Mouse (Mus musculus): Measurements from ENCODE around the gene Ppp1r14c. TPM values are rescaled to one million over a fixed set of nuclear protein-coding genes. Genes with fewer than 3 reads are reported as not detected.

The Ppp1r14c gene
- polyA plus RNA-seq, 2 experiments: 5.2 to 13.8 TPM

DNA sequence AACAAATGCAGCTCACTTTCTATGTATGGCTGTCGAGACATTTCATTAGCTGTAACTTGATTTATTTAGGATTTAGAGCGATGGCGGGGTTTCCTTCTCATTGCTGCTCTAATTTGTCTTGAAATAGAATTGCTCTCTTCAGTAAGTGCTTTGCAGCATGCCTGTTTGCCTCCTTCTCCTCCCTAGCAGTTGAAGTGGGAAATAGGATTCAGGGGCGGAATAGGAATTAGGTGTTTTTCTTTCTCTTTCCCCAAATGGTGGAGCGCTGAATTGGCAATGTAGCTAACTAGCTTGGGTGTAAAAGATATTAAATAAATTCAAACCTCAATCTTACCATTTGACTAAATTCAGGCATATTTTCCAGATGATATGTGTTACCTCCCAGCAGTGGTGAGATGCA lies 32.2 kb downstream of the Ppp1r14c start:
- no peak for TF ChIP-seq POLR2A (IDR thresholded peaks at IDR 0.05; ENCODE audit: borderline replicate concordance, extremely low read depth, insufficient read depth, insufficient read length)
- Histone ChIP-seq H3K27ac (replicated peaks; ENCODE audit: low read depth, low read length) (no peak overlapping the region), H3K36me3 (ENCODE audit: control insufficient read depth, insufficient read depth, low read length) (no peaks in the 10 kb centered on the region), H3K27me3 (ENCODE audit: control insufficient read depth, insufficient read depth, low read length) (no peaks in the 10 kb centered on the region), H3K4me2 (replicated peaks; ENCODE audit: low read depth, low read length, severe bottlenecking) (no peak overlapping the region), H3K4me1 (ENCODE audit: control insufficient read depth, insufficient read depth, low read length) (no peaks in the 10 kb centered on the region), H3K9me3 (ENCODE audit: control insufficient read depth, low read length) (no peaks in the 10 kb centered on the region), H3K9ac (ENCODE audit: low read depth, low read length, severe bottlenecking) (no peak overlapping the region), H3K4me3 (replicated peaks; ENCODE audit: low read length) (no peak overlapping the region)
- ATAC-seq (ENCODE audit: low FRiP score, low read depth): no peak
- no peak for DNase-seq (ENCODE audit: low spot score)
- 77% methylated on average over 5 of the region's 5 CpGs for WGBS

DNA sequence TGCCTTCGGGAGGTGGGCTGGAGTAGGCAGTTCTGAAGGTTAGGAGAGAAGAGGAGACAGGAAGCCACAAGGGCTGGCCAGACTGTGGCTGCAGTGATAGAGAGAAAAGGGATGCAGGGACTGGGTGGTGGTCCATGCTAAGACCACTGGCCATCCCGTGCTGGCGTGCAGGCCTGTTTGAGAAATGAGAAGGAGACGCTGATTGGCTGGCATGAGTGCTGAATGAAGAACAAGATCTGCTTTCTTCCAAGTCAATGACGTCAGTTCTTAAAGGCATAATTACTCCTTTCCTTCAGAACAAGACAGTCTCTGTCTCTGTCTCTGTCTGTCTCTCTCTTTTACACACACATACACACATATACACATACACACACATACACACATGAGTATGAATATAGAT lies 36.4 kb downstream of the Ppp1r14c start:
- no peaks in the 10 kb centered on the region for H3K27me3 ChIP-seq (ENCODE audit: control insufficient read depth, insufficient read depth, low read length)
- WGBS: 77% methylated on average over 5 of the region's 5 CpGs
- H3K9me3 ChIP-seq (ENCODE audit: control insufficient read depth, low read length): no peaks in the 10 kb centered on the region
- ATAC-seq (ENCODE audit: low FRiP score, low read depth) (no peak), DNase-seq (ENCODE audit: low spot score) (no peak)
- H3K36me3 ChIP-seq (ENCODE audit: control insufficient read depth, insufficient read depth, low read length): no peaks in the 10 kb centered on the region
- H3K4me1 ChIP-seq (ENCODE audit: control insufficient read depth, insufficient read depth, low read length): no peaks in the 10 kb centered on the region
- H3K27ac ChIP-seq (replicated peaks; ENCODE audit: low read depth, low read length): no peak overlapping the region
- no peak overlapping the region for H3K9ac ChIP-seq (ENCODE audit: low read depth, low read length, severe bottlenecking)
- no peak overlapping the region for H3K4me2 ChIP-seq (replicated peaks; ENCODE audit: low read depth, low read length, severe bottlenecking)
- TF ChIP-seq POLR2A (IDR thresholded peaks at IDR 0.05; ENCODE audit: borderline replicate concordance, extremely low read depth, insufficient read depth, insufficient read length): no peak
- no peak overlapping the region for H3K4me3 ChIP-seq (replicated peaks; ENCODE audit: low read length)

DNA sequence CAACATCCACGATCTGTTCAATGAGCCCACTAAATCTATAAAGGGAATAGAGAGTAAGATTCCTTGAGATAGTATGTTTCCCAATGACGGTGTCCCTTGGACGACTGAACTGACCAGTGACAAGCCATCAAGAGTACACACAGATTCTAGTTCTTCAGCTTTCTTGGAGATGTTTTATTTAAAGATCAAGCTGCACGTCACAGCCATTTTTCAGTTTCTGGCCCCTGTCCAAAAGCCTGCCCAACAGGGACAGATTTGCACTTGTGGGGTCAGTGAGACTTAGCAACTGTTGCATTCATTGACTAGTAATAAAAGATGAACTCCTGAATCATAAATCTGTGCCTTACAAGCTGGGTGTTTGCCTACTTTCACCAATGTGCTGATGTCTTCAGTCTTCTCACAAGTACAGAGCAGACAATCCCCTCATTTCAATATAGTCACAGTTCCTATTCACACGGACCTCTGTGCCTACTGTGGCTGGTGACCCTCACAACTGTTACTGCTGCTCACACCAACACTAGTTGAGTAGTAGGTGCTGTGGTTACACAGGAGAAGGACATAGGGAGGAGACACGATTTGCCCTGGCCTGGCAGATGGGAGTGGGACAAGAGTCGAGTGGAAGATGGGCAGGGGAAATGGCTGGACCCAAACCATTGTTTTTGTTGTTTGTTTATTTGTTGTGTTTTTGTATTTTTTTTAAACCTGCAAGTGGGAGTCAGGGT lies 37.7 kb downstream of the Ppp1r14c start:
- 78% methylated on average over 7 of the region's 7 CpGs for WGBS
- Histone ChIP-seq H3K27ac (replicated peaks; ENCODE audit: low read depth, low read length) (no peak overlapping the region), H3K4me2 (replicated peaks; ENCODE audit: low read depth, low read length, severe bottlenecking) (no peak overlapping the region), H3K9ac (ENCODE audit: low read depth, low read length, severe bottlenecking) (no peak overlapping the region), H3K36me3 (ENCODE audit: control insufficient read depth, insufficient read depth, low read length) (no peaks in the 10 kb centered on the region), H3K27me3 (ENCODE audit: control insufficient read depth, insufficient read depth, low read length) (no peaks in the 10 kb centered on the region), H3K9me3 (ENCODE audit: control insufficient read depth, low read length) (no peaks in the 10 kb centered on the region), H3K4me3 (replicated peaks; ENCODE audit: low read length) (no peak overlapping the region), H3K4me1 (ENCODE audit: control insufficient read depth, insufficient read depth, low read length) (no peaks in the 10 kb centered on the region)
- no peak for DNase-seq (ENCODE audit: low spot score)
- ATAC-seq (ENCODE audit: low FRiP score, low read depth): no peak
- TF ChIP-seq POLR2A (IDR thresholded peaks at IDR 0.05; ENCODE audit: borderline replicate concordance, extremely low read depth, insufficient read depth, insufficient read length): no peak

DNA sequence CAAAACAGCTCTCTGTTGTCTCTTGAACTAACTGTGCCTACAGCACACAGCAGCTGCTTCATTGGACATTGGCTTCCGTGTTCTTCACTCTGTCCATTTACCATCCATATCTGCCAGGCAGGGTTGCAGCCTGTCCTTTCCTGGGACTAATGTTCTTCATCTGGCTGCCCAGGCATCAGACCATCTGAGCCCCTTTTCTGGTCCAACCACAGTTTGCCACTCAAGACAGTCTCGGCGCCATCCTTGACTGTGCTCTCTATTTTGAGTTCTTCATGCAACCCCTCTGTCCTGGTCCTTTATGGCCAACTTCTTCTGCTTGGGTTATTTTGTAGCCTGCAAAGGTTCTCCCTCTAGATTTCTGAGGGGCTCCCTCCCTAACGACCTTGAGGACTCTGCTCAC lies 38.5 kb downstream of the Ppp1r14c start:
- no peak for TF ChIP-seq POLR2A (IDR thresholded peaks at IDR 0.05; ENCODE audit: borderline replicate concordance, extremely low read depth, insufficient read depth, insufficient read length)
- Histone ChIP-seq H3K4me1 (ENCODE audit: control insufficient read depth, insufficient read depth, low read length) (peaks cover 3% of the 10 kb centered on the region; the same call in 1 of the 2 replicates), H3K4me3 (replicated peaks; ENCODE audit: low read length) (no peak overlapping the region), H3K27ac (replicated peaks; ENCODE audit: low read depth, low read length) (no peak overlapping the region), H3K9ac (ENCODE audit: low read depth, low read length, severe bottlenecking) (no peak overlapping the region), H3K36me3 (ENCODE audit: control insufficient read depth, insufficient read depth, low read length) (no peaks in the 10 kb centered on the region), H3K9me3 (ENCODE audit: control insufficient read depth, low read length) (no peaks in the 10 kb centered on the region), H3K4me2 (replicated peaks; ENCODE audit: low read depth, low read length, severe bottlenecking) (no peak overlapping the region), H3K27me3 (ENCODE audit: control insufficient read depth, insufficient read depth, low read length) (no peaks in the 10 kb centered on the region)
- 88% methylated on average over 4 of the region's 4 CpGs for WGBS
- ATAC-seq (ENCODE audit: low FRiP score, low read depth) (no peak), DNase-seq (ENCODE audit: low spot score) (no peak)

DNA sequence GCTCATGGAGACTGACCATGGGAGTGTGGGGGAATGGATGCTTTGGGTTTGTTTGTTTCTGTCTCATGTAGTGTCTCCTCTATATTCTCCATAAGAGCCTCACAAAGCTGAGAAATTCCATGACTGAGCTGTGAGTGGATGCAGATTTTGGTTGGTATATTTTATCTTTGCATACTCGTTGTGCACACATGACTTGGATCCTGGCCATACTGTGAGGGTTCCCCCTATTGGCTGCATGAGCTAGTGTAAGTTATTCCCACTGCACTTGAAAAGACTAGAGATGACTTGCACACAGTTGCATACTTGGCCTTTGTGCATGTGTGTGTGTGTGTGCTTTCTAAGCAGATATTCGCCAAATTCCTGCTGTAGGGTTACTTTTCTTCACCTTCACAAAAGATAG lies 40.4 kb downstream of the Ppp1r14c start:
- no peaks in the 10 kb centered on the region for H3K36me3 ChIP-seq (ENCODE audit: control insufficient read depth, insufficient read depth, low read length)
- H3K4me3 ChIP-seq (replicated peaks; ENCODE audit: low read length): no peak overlapping the region
- H3K9me3 ChIP-seq (ENCODE audit: control insufficient read depth, low read length): no peaks in the 10 kb centered on the region
- H3K27me3 ChIP-seq (ENCODE audit: control insufficient read depth, insufficient read depth, low read length): no peaks in the 10 kb centered on the region
- WGBS: 68% methylated on average over 2 of the region's 2 CpGs
- DNase-seq (ENCODE audit: low spot score): no peak
- H3K4me1 ChIP-seq (ENCODE audit: control insufficient read depth, insufficient read depth, low read length): peaks cover 3% of the 10 kb centered on the region; the same call in 1 of the 2 replicates
- no peak overlapping the region for H3K9ac ChIP-seq (ENCODE audit: low read depth, low read length, severe bottlenecking)
- H3K27ac ChIP-seq (replicated peaks; ENCODE audit: low read depth, low read length): no peak overlapping the region
- no peak for ATAC-seq (ENCODE audit: low FRiP score, low read depth)
- TF ChIP-seq POLR2A (IDR thresholded peaks at IDR 0.05; ENCODE audit: borderline replicate concordance, extremely low read depth, insufficient read depth, insufficient read length): no peak
- no peak overlapping the region for H3K4me2 ChIP-seq (replicated peaks; ENCODE audit: low read depth, low read length, severe bottlenecking)

Measured in limb, embryonic 14.5 days (tissue).